Mouse (Mus musculus): ENCODE measurements around the gene Atxn2.
"Not testable (repeated sequence)": the region's sequence is repeated elsewhere in the genome, so short reads cannot be mapped to it uniquely, and the experiment has no call there.

The Atxn2 gene

GRCm38 (mm10) chr5:121710851-121711173 lies 325 bp upstream of the Atxn2 start:
- DNase-seq (ENCODE audit: low spot score in 2 of 2): no peak

- DNase-seq (ENCODE audit: low spot score in 2 of 2): no peak
These were observed 743 bp downstream of the Atxn2 start for GRCm38 (mm10) chr5:121711928-121712231.

- DNase-seq (ENCODE audit: low spot score in 2 of 2): peak; percentile 47 to 65
These were observed 1.2 kb downstream of the Atxn2 start for GRCm38 (mm10) chr5:121712232-121712933.

- peak in 1 of 2 experiments; percentile 40 for DNase-seq (ENCODE audit: low spot score in 2 of 2)
These were observed 1.9 kb downstream of the Atxn2 start for GRCm38 (mm10) chr5:121712934-121713538.

GRCm38 (mm10) chr5:121714331-121714730 lies 3.2 kb downstream of the Atxn2 start:
- no peak for DNase-seq (ENCODE audit: low spot score in 2 of 2)

GRCm38 (mm10) chr5:121714928-121715327 lies 3.8 kb downstream of the Atxn2 start:
- DNase-seq (ENCODE audit: low spot score in 2 of 2): no peak

GRCm38 (mm10) chr5:121718462-121718861 lies 7.3 kb downstream of the Atxn2 start:
- no peak for DNase-seq (ENCODE audit: low spot score in 2 of 2)

- DNase-seq (ENCODE audit: low spot score in 2 of 2): no peak
These were observed 9.9 kb downstream of the Atxn2 start for GRCm38 (mm10) chr5:121720888-121721585.

- no peak for DNase-seq (ENCODE audit: low spot score in 2 of 2)
These were observed 10.7 kb downstream of the Atxn2 start for GRCm38 (mm10) chr5:121721841-121722240.

- no peak for DNase-seq (ENCODE audit: low spot score in 2 of 2)
These were observed 13.5 kb downstream of the Atxn2 start for GRCm38 (mm10) chr5:121724678-121725077.

GRCm38 (mm10) chr5:121730057-121730456 lies 18.9 kb downstream of the Atxn2 start:
- no peak for DNase-seq (ENCODE audit: low spot score in 2 of 2)

- no peak for DNase-seq (ENCODE audit: low spot score in 2 of 2)
These were observed 25.5 kb downstream of the Atxn2 start for GRCm38 (mm10) chr5:121736641-121737040.

GRCm38 (mm10) chr5:121738162-121738561 lies 27.0 kb downstream of the Atxn2 start:
- not testable (repeated sequence) for DNase-seq (ENCODE audit: low spot score in 2 of 2)

- no peak for DNase-seq (ENCODE audit: low spot score in 2 of 2)
These were observed 27.5 kb downstream of the Atxn2 start for GRCm38 (mm10) chr5:121738576-121739191.

GRCm38 (mm10) chr5:121740516-121740915 lies 29.4 kb downstream of the Atxn2 start:
- DNase-seq (ENCODE audit: low spot score in 2 of 2): no peak

GRCm38 (mm10) chr5:121742915-121743314 lies 31.8 kb downstream of the Atxn2 start:
- DNase-seq (ENCODE audit: low spot score in 2 of 2): no peak

GRCm38 (mm10) chr5:121747884-121748594 lies 36.9 kb downstream of the Atxn2 start:
- DNase-seq (ENCODE audit: low spot score in 2 of 2): not testable (repeated sequence)

- no peak for DNase-seq (ENCODE audit: low spot score in 2 of 2)
These were observed 38.5 kb downstream of the Atxn2 start for GRCm38 (mm10) chr5:121749633-121750032.

GRCm38 (mm10) chr5:121757900-121758299 lies 46.8 kb downstream of the Atxn2 start:
- no peak for DNase-seq (ENCODE audit: low spot score in 2 of 2)

- no peak for DNase-seq (ENCODE audit: low spot score in 2 of 2)
These were observed 47.2 kb downstream of the Atxn2 start for GRCm38 (mm10) chr5:121758341-121758740.

- no peak for DNase-seq (ENCODE audit: low spot score in 2 of 2)
These were observed 48.8 kb downstream of the Atxn2 start for GRCm38 (mm10) chr5:121759921-121760320.

GRCm38 (mm10) chr5:121761459-121761858 lies 50.3 kb downstream of the Atxn2 start:
- no peak for DNase-seq (ENCODE audit: low spot score in 2 of 2)
